Mouse (Mus musculus) heart, embryonic 14.5 days (tissue): ENCODE results near the gene Cubn. TPM values are rescaled to one million over a fixed set of nuclear protein-coding genes. Genes with fewer than 3 reads are reported as not detected.

ENCODE experiments used
- ATAC-seq: fragments of 200-750 bp; cut with Nextera tagmentation; 2 replicates; pipeline ENCODE4 v1.8.0; 2017; ENCODE audit warnings: low read depth, moderate TSS enrichment; ENCODE audit not compliant: insufficient number of reproducible peaks, insufficient read depth, low FRiP score
- H3K27ac ChIP-seq, 2 experiments: fragments of 200-500 bp in 1 of 2; fragments of 300-500 bp in 1 of 2; sonication (generic) in 1 of 2; replicated peaks in 1 of 2; 2 replicates each; pipeline ENCODE4 v1.5.1; 2012 to 2014; ENCODE audit warnings: low read depth in 2 of 2, low read length in 2 of 2, control low read depth in 1 of 2, mild to moderate bottlenecking in 1 of 2, mixed read lengths in 1 of 2; ENCODE audit not compliant: control insufficient read depth in 1 of 2, insufficient read depth in 1 of 2
- H3K27me3 ChIP-seq: fragments of 300-500 bp; sonication (generic); 2 replicates; pipeline ENCODE4 v1.6.1; 2014; ENCODE audit warnings: mild to moderate bottlenecking, low read length, control low read depth; ENCODE audit not compliant: control insufficient read depth, insufficient read depth
- H3K36me3 ChIP-seq: fragments of 300-500 bp; sonication (generic); 2 replicates; pipeline ENCODE4 v1.6.1; 2014; ENCODE audit warnings: mild to moderate bottlenecking, control low read depth, low read length, mixed read lengths; ENCODE audit not compliant: control insufficient read depth, insufficient read depth
- H3K4me1 ChIP-seq, 2 experiments: fragments of 200-500 bp in 1 of 2; fragments of 300-500 bp in 1 of 2; sonication (generic) in 1 of 2; 2 replicates each; pipeline ENCODE4 v1.6.1; 2012 to 2014; ENCODE audit warnings: low read length in 2 of 2, control low read depth in 1 of 2, mixed read lengths in 1 of 2; ENCODE audit not compliant: control insufficient read depth in 2 of 2, insufficient read depth in 2 of 2
- H3K4me2 ChIP-seq: fragments of 300-500 bp; sonication (generic); 2 replicates; pipeline ENCODE4 v1.6.1; 2014; ENCODE audit warnings: mild to moderate bottlenecking, low read length
- H3K4me3 ChIP-seq, 2 experiments: fragments of 200-500 bp in 1 of 2; fragments of 300-500 bp in 1 of 2; sonication (generic) in 1 of 2; 2 replicates each; pipeline ENCODE4 v1.5.1; 2012 to 2014; ENCODE audit warnings: low read length in 2 of 2, mild to moderate bottlenecking in 2 of 2, control low read depth in 1 of 2, low read depth in 1 of 2, moderate library complexity in 1 of 2; ENCODE audit not compliant: control insufficient read depth in 1 of 2, insufficient read depth in 1 of 2
- H3K9ac ChIP-seq: fragments of 300-500 bp; sonication (generic); 2 replicates; pipeline ENCODE4 v1.6.1; 2014; ENCODE audit warnings: mild to moderate bottlenecking, low read length
- H3K9me3 ChIP-seq: fragments of 300-500 bp; sonication (generic); 2 replicates; pipeline ENCODE4 v1.6.1; 2016; ENCODE audit warnings: low read length, control low read depth; ENCODE audit not compliant: control insufficient read depth
- WGBS: fragments of 180-500 bp; shearing (Covaris S2); extraction: QIAGEN DNeasy Blood & Tissue Kit; methylation state at CpG from one replicate; pipeline ENCODE4 v1.1.7; 2014; 5-methylcytosine and 5-hydroxymethylcytosine counted together
- polyA plus RNA-seq: library from polyadenylated mRNA; unstranded; fragments of >200 nt; fragmentation: Nextera tagmentation; extraction: Ambion mirVana; gene quantifications from 2 replicates; pipeline ENCODE4 v1.2.1, GENCODE M21; 2014

Gene Cubn
- polyA plus RNA-seq, 1 experiment from 2014 or later: 0.50 TPM

- Histone ChIP-seq H3K27ac (no peak overlapping the region), H3K4me1 (0 out of 4 replicates have a peak, but pooled peaks cover 0 to 2% of the 10 kb centered on the region in 2 experiments), H3K36me3 (no peaks in the 10 kb centered on the region), H3K27me3 (no peaks in the 10 kb centered on the region), H3K9me3 (peaks cover 3% of the 10 kb centered on the region; the same call in 1 of the 2 replicates), H3K4me2 (no peak overlapping the region), H3K9ac (no peak overlapping the region), H3K4me3 (no peak overlapping the region)
- ATAC-seq: no peak
- WGBS: 69% methylated on average over 3 of the region's 3 CpGs
Measured at GRCm38 (mm10) chr2:13484566-13484965, 7.0 kb downstream of the Cubn start.

GRCm38 (mm10) chr2:13480744-13481143, 10.9 kb downstream of the Cubn start:
- Histone ChIP-seq H3K9ac (no peak overlapping the region), H3K4me2 (no peak overlapping the region), H3K36me3 (no peaks in the 10 kb centered on the region), H3K9me3 (peaks cover 3% of the 10 kb centered on the region; the same call in 1 of the 2 replicates), H3K4me1 (0 out of 4 replicates have a peak, but pooled peaks cover 0 to 2% of the 10 kb centered on the region in 2 experiments), H3K27me3 (no peaks in the 10 kb centered on the region), H3K27ac (no peak overlapping the region), H3K4me3 (no peak overlapping the region)
- no peak for ATAC-seq
- whole genome bisulfite sequencing: 81% methylated on average over 2 of the region's 2 CpGs

- Histone ChIP-seq H3K4me2 (no peak overlapping the region), H3K4me3 (no peak overlapping the region), H3K9me3 (peaks cover 3% of the 10 kb centered on the region; the same call in 1 of the 2 replicates), H3K27me3 (no peaks in the 10 kb centered on the region), H3K36me3 (no peaks in the 10 kb centered on the region), H3K27ac (no peak overlapping the region), H3K9ac (no peak overlapping the region), H3K4me1 (no peaks in the 10 kb centered on the region)
- no peak for ATAC-seq
- WGBS: 88% methylated on average over 7 of the region's 7 CpGs
Measured at GRCm38 (mm10) chr2:13479165-13479564, 12.4 kb downstream of the Cubn start.

- Histone ChIP-seq H3K27me3 (no peaks in the 10 kb centered on the region), H3K9ac (no peak overlapping the region)
- ATAC-seq: no peak
Measured at GRCm38 (mm10) chr2:13470108-13470507, 21.5 kb downstream of the Cubn start.

GRCm38 (mm10) chr2:13469641-13470040, 22.0 kb downstream of the Cubn start:
- no peaks in the 10 kb centered on the region for H3K27me3 ChIP-seq
- no peak overlapping the region for H3K4me3 ChIP-seq
- 85% methylated on average over 4 of the region's 4 CpGs for WGBS
- no peak overlapping the region for H3K27ac ChIP-seq
- no peaks in the 10 kb centered on the region for H3K4me1 ChIP-seq
- no peak overlapping the region for H3K4me2 ChIP-seq
- H3K9me3 ChIP-seq: no peaks in the 10 kb centered on the region
- H3K36me3 ChIP-seq: no peaks in the 10 kb centered on the region
- H3K9ac ChIP-seq: no peak overlapping the region
- ATAC-seq: no peak

More at GRCm38 (mm10) chr2:13470108-13470507, 21.5 kb downstream of the Cubn start:
- H3K4me1 ChIP-seq: no peaks in the 10 kb centered on the region
- H3K9me3 ChIP-seq: no peaks in the 10 kb centered on the region
- WGBS: 82% methylated on average over 3 of the region's 3 CpGs
- no peaks in the 10 kb centered on the region for H3K36me3 ChIP-seq
- H3K27ac ChIP-seq: no peak overlapping the region
- no peak overlapping the region for H3K4me3 ChIP-seq
- H3K4me2 ChIP-seq: no peak overlapping the region

- 92% methylated on average over 3 of the region's 3 CpGs for WGBS
- no peak overlapping the region for H3K27ac ChIP-seq
Measured at GRCm38 (mm10) chr2:13466685-13467084, 24.9 kb downstream of the Cubn start.

DNA sequence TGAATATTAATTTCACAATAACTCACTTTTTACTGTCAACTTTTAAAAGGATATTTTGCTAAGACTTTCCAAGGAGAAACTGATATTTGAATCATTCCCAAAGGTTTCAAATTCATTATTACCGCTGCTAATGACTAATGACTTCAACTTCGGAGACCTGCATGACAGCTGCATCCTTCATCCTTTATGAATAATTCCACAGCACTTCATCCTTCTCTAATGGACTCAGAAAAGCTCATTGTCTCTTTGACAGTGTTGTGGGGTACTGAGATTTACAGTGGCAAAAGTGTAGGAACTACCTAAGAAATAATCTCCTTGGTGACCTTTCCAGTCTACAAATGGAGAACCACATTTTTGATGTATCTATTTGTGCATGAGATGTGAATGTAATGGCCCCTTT, 33.5 kb downstream of the Cubn start:
- Histone ChIP-seq H3K27me3 (no peaks in the 10 kb centered on the region), H3K4me2 (no peak overlapping the region), H3K9ac (no peak overlapping the region), H3K4me1 (no peaks in the 10 kb centered on the region), H3K4me3 (no peak overlapping the region), H3K9me3 (no peaks in the 10 kb centered on the region), H3K27ac (no peak overlapping the region), H3K36me3 (no peaks in the 10 kb centered on the region)
- 84% methylated on average over 2 of the region's 2 CpGs for WGBS
- ATAC-seq: no peak

More at GRCm38 (mm10) chr2:13466685-13467084, 24.9 kb downstream of the Cubn start:
- H3K9ac ChIP-seq: no peak overlapping the region
- no peaks in the 10 kb centered on the region for H3K27me3 ChIP-seq
- ATAC-seq: no peak
- no peak overlapping the region for H3K4me3 ChIP-seq
- no peak overlapping the region for H3K4me2 ChIP-seq
- H3K4me1 ChIP-seq: no peaks in the 10 kb centered on the region
- H3K9me3 ChIP-seq: no peaks in the 10 kb centered on the region
- H3K36me3 ChIP-seq: no peaks in the 10 kb centered on the region

DNA sequence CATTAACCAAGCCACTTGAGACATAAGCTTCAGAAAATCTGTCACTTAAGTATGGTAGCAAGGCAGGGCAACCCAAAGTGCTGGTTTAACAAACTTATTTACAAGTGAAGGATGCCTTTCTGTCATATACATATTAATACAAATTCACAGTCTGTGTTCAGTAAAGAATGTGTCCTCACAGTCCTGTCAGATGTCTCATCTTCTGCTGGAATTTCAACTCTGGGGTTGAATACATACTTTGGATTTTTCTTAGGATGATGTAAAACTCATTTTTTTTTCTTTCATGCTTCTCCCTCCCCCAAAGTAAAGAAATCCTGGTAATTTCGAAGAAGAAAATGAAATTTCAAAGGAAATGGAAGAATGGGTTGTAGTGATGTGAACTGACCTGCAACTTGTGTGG, 34.8 kb downstream of the Cubn start:
- no peaks in the 10 kb centered on the region for H3K27me3 ChIP-seq
- H3K36me3 ChIP-seq: no peaks in the 10 kb centered on the region
- H3K9me3 ChIP-seq: no peaks in the 10 kb centered on the region
- no peak overlapping the region for H3K9ac ChIP-seq
- H3K4me1 ChIP-seq: no peaks in the 10 kb centered on the region
- H3K4me2 ChIP-seq: no peak overlapping the region
- no peak overlapping the region for H3K4me3 ChIP-seq
- ATAC-seq: no peak
- 59% methylated on average over 1 of the region's 1 CpGs for WGBS
- H3K27ac ChIP-seq: no peak overlapping the region
